Mouse (Mus musculus) MEL (cell line): ENCODE data around the gene Crb3. TPM values are rescaled to one million over a fixed set of nuclear protein-coding genes. Genes with fewer than 3 reads are reported as not detected.

Experiments used
- DNase-seq: peaks from one replicate; pipeline ENCODE4 v3.0.0; 2011; ENCODE audit warnings: low read depth, low spot score
- H3K27ac ChIP-seq: 2 replicates; pipeline ENCODE4 v1.5.1; 2012; ENCODE audit warnings: low read depth, mild to moderate bottlenecking, control low read depth, low read length, moderate library complexity; ENCODE audit not compliant: control insufficient read depth
- H3K27me3 ChIP-seq, 2 experiments: fragments of 150-350 bp in 1 of 2; sonication (generic) in 1 of 2; 2 replicates each; pipeline ENCODE4 v1.6.1; 2012; ENCODE audit warnings: low read length in 2 of 2, mild to moderate bottlenecking in 2 of 2, improper control_type of control experiment in 1 of 2, moderate library complexity in 1 of 2; ENCODE audit not compliant: insufficient read depth in 2 of 2, control insufficient read depth in 1 of 2
- H3K36me3 ChIP-seq, 2 experiments: 2 replicates each; pipeline ENCODE4 v1.6.1; 2012 to 2014; ENCODE audit warnings: low read length in 2 of 2, improper control_type of control experiment in 1 of 2, inconsistent platforms in 1 of 2, mild to moderate bottlenecking in 1 of 2; ENCODE audit not compliant: insufficient read depth in 2 of 2, control insufficient read depth in 1 of 2
- H3K4me1 ChIP-seq, 2 experiments: fragments of 150-350 bp in 1 of 2; sonication (generic) in 1 of 2; 2 replicates each; pipeline ENCODE4 v1.6.1; 2012; ENCODE audit warnings: low read length in 2 of 2, improper control_type of control experiment in 1 of 2, mild to moderate bottlenecking in 1 of 2; ENCODE audit not compliant: insufficient read depth in 2 of 2, control insufficient read depth in 1 of 2
- H3K4me3 ChIP-seq, 2 experiments: fragments of 150-350 bp in 1 of 2; sonication (generic) in 1 of 2; 2 replicates each; pipeline ENCODE4 v1.5.1; 2012; ENCODE audit warnings: low read depth in 2 of 2, low read length in 2 of 2, mild to moderate bottlenecking in 2 of 2, moderate library complexity in 2 of 2, control low read depth in 1 of 2, improper control_type of control experiment in 1 of 2; ENCODE audit not compliant: control insufficient read depth in 1 of 2, insufficient read depth in 1 of 2
- H3K79me2 ChIP-seq: 2 replicates; pipeline ENCODE4 v1.6.1; 2012; ENCODE audit warnings: mild to moderate bottlenecking, low read length, moderate library complexity; ENCODE audit not compliant: control insufficient read depth, poor library complexity, insufficient read depth
- H3K9ac ChIP-seq: 2 replicates; pipeline ENCODE4 v1.6.1; 2012; ENCODE audit warnings: low read depth, mild to moderate bottlenecking, control low read depth, low read length, moderate library complexity; ENCODE audit not compliant: control insufficient read depth, poor library complexity, severe bottlenecking
- H3K9me3 ChIP-seq: fragments of 150-350 bp; sonication (generic); replicated peaks from 2 replicates; pipeline ENCODE4 v1.6.1; 2012; ENCODE audit warnings: mild to moderate bottlenecking, low read length, improper control_type of control experiment, moderate library complexity; ENCODE audit not compliant: insufficient read depth
- BHLHE40 ChIP-seq: IDR thresholded peaks from 2 replicates; pipeline ENCODE4 v1.6.1; 2012; ENCODE audit warnings: low read depth, mild to moderate bottlenecking, inconsistent platforms, low read length, improper control_type of control experiment, borderline replicate concordance
- CTCF ChIP-seq, 3 experiments: IDR thresholded peaks in 2 of 3; conservative IDR thresholded peaks in 1 of 3; 2 replicates each; pipeline ENCODE4 v1.5.1; 2011 to 2012; ENCODE audit warnings: low read length in 3 of 3, low read depth in 2 of 3, mild to moderate bottlenecking in 2 of 3, improper control_type of control experiment in 1 of 3, inconsistent platforms in 1 of 3, mixed read lengths in 1 of 3, moderate library complexity in 1 of 3; ENCODE audit not compliant: control insufficient read depth in 1 of 3, insufficient read depth in 1 of 3, poor library complexity in 1 of 3, severe bottlenecking in 1 of 3
- ETS1 ChIP-seq: IDR thresholded peaks from 2 replicates; pipeline ENCODE4 v1.6.1; 2012; ENCODE audit warnings: low read depth, mild to moderate bottlenecking, inconsistent platforms, low read length, improper control_type of control experiment, moderate library complexity
- HCFC1 ChIP-seq: IDR thresholded peaks from 2 replicates; pipeline ENCODE4 v1.6.1; 2012; ENCODE audit warnings: low read depth, mild to moderate bottlenecking, inconsistent platforms, low read length, improper control_type of control experiment, moderate library complexity
- KAT2A ChIP-seq: conservative IDR thresholded peaks from 2 replicates; pipeline ENCODE4 v1.6.1; 2012; ENCODE audit warnings: low read depth, low read length, improper control_type of control experiment, inconsistent platforms
- MXI1 ChIP-seq: IDR thresholded peaks from 2 replicates; pipeline ENCODE4 v1.6.1; 2011; ENCODE audit warnings: mild to moderate bottlenecking, low read depth, low read length, improper control_type of control experiment
- POLR2A ChIP-seq, 2 experiments: IDR thresholded peaks; 2 replicates each; pipeline ENCODE4 v1.6.1; 2011 to 2012; ENCODE audit warnings: low read length in 2 of 2, mild to moderate bottlenecking in 2 of 2, control low read depth in 1 of 2, improper control_type of control experiment in 1 of 2, low read depth in 1 of 2, moderate library complexity in 1 of 2; ENCODE audit not compliant: control insufficient read depth in 1 of 2, insufficient read depth in 1 of 2, poor library complexity in 1 of 2
- POLR2AphosphoS5 ChIP-seq: IDR thresholded peaks from 2 replicates; pipeline ENCODE4 v1.6.1; 2012; ENCODE audit warnings: low read depth, borderline replicate concordance, mild to moderate bottlenecking, inconsistent platforms, low read length, moderate library complexity, mixed read lengths
- RAD21 ChIP-seq: IDR thresholded peaks from 2 replicates; pipeline ENCODE4 v1.6.1; 2011; ENCODE audit warnings: mild to moderate bottlenecking, low read depth, low read length, improper control_type of control experiment
- SIN3A ChIP-seq: IDR thresholded peaks from 2 replicates; pipeline ENCODE4 v1.6.1; 2012; ENCODE audit warnings: low read length, improper control_type of control experiment, inconsistent platforms
- SMC3 ChIP-seq: IDR thresholded peaks from 2 replicates; pipeline ENCODE4 v1.6.1; 2011; ENCODE audit warnings: low read depth, low read length, improper control_type of control experiment
- TCF12 ChIP-seq: IDR thresholded peaks from 2 replicates; pipeline ENCODE4 v1.6.1; 2014; ENCODE audit warnings: low read depth, mild to moderate bottlenecking, inconsistent platforms, low read length, improper control_type of control experiment, moderate library complexity
- UBTF ChIP-seq: IDR thresholded peaks from 2 replicates; pipeline ENCODE4 v1.6.1; 2012; ENCODE audit warnings: low read depth, mild to moderate bottlenecking, inconsistent platforms, low read length, improper control_type of control experiment, moderate library complexity, borderline replicate concordance; ENCODE audit not compliant: insufficient read depth
- USF1 ChIP-seq: IDR thresholded peaks from 2 replicates; pipeline ENCODE4 v1.6.1; 2014; ENCODE audit warnings: low read depth, mild to moderate bottlenecking, inconsistent platforms, low read length, improper control_type of control experiment, moderate library complexity
- polyA plus RNA-seq, 2 experiments: library from polyadenylated mRNA; stranded (reverse) in 1 of 2; unstranded in 1 of 2; fragments of >175 nt in 1 of 2; fragments of >200 nt in 1 of 2; gene quantifications; 2 replicates each; pipeline versions ENCODE4 v1.2.1 to v1.2.4; 2012; ENCODE audit warnings: low replicate concordance in 2 of 2, low read depth in 1 of 2; ENCODE audit not compliant: insufficient read length in 2 of 2, insufficient read depth in 1 of 2, missing spikeins in 1 of 2
- total RNA-seq: library from RNA; depleted of rRNA; stranded (reverse); fragments of 300-350 nt; gene quantifications from 2 replicates; pipeline ENCODE4 v1.2.3, GENCODE M21; 2012

Gene Crb3
- total and polyA plus RNA-seq, 3 experiments, result 0.19 TPM; not detected in 2

DNA sequence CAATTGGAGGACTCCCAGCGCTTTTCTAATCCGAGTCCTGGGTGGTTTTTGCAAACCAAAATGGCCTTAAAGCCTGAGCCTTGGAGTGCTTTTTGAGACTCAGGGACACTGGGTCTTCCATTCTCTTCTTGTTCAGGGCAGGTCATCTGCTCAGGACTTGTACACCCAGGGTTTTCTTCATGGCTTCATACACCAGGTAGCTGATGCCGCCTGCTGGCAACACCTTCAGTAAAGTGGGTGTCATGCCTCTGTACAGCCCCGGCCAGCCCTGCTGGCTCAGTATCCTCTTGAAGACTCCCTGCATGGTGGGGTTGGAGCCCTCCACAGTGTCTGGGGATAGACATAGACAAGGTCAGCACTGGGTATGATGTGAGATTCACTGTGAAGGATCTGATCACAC, 26.1 kb upstream of the Crb3 start:
- H3K4me1 ChIP-seq, result peaks cover 0 to 18% of the 10 kb centered on the region in 2 experiments; a peak in 2 of 4 replicates
- DNase-seq, result no peak
- H3K4me3 ChIP-seq, result no peak overlapping the region; a peak in 1 of 4 replicates
- H3K27me3 ChIP-seq, result no peaks in the 10 kb centered on the region
- H3K79me2 ChIP-seq, result peaks cover 33% of the 10 kb centered on the region
- H3K9me3 ChIP-seq, result no peaks in the 10 kb centered on the region
- peak overlapping the region; percentile 83 for H3K9ac ChIP-seq
- peaks cover 2 to 10% of the 10 kb centered on the region in 2 experiments; a peak in 3 of 4 replicates for H3K36me3 ChIP-seq
- TF ChIP-seq RAD21, result no peak
- no peak overlapping the region for H3K27ac ChIP-seq

DNA sequence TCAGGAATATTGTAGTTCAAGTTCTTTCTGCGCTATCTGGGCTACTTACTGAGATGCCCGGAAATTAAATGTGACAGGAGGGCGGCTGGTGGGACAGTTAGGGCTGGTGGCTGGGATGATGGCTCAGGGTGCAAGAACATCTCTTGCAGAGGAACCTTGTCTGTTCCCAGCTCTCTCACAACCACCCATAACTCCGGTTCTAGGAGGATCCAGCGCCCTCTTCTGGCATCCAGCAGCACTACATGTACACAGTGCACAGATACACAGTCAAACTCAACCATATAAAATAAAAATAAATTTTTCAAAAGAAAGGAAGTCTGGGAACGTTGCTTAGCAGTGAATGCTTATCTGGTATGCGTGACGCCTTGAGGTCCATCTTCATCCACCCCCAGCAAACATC, 19.9 kb upstream of the Crb3 start:
- peak; percentile 37; the same call in 1 of the 2 replicates for TF ChIP-seq SIN3A
- TF ChIP-seq KAT2A, result no peak
- TF ChIP-seq RAD21, result peak; percentile 54
- TF ChIP-seq CTCF (IDR thresholded peaks at IDR 0.05 in 2 of 3, conservative IDR thresholded peaks at IDR 0.05 in 1 of 3; ENCODE audit: control insufficient read depth in 1 of 3, insufficient read depth in 1 of 3, low read depth in 2 of 3, low read length in 3 of 3, poor library complexity in 1 of 3, severe bottlenecking in 1 of 3), result peak; percentile 64 to 74 (median 69)
- no peak for TF ChIP-seq ETS1
- 0 out of 2 replicates have a peak, but pooled peaks have one; percentile 35 for TF ChIP-seq HCFC1
- peak; percentile 64 for TF ChIP-seq SMC3
- TF ChIP-seq USF1, result 0 out of 2 replicates have a peak, but pooled peaks have one; percentile 8
- TF ChIP-seq BHLHE40, result 0 out of 2 replicates have a peak, but pooled peaks have one; percentile 25
- H3K36me3 ChIP-seq, result peaks cover 0 to 4% of the 10 kb centered on the region in 2 experiments; a peak in 2 of 4 replicates
- no peak overlapping the region for H3K9ac ChIP-seq

GRCm38 (mm10) chr17:57041554-57041953, 17.4 kb upstream of the Crb3 start, which contains the start of gene Slc25a41:
Gene Slc25a41, minus strand, starts transcription at chr17:57041654.
- H3K36me3 ChIP-seq, result peaks cover 0 to 4% of the 10 kb centered on the region in 2 experiments; a peak in 2 of 4 replicates

More for the DNA sequence above, 19.9 kb upstream of the Crb3 start:
- Histone ChIP-seq H3K27me3 (no peaks in the 10 kb centered on the region), H3K27ac (no peak overlapping the region), H3K79me2 (no peaks in the 10 kb centered on the region), H3K9me3 (no peaks in the 10 kb centered on the region), H3K4me3 (no peak overlapping the region), H3K4me1 (peaks cover 0 to 14% of the 10 kb centered on the region in 2 experiments; a peak in 2 of 4 replicates)
- peak; percentile 71 for DNase-seq

More at GRCm38 (mm10) chr17:57041554-57041953, 17.4 kb upstream of the Crb3 start, which contains the start of gene Slc25a41:
- H3K4me3 ChIP-seq, result no peak within 1 kb of the TSS
- H3K4me1 ChIP-seq, result peaks cover 0 to 14% of the 10 kb centered on the region in 2 experiments; a peak in 2 of 4 replicates
- H3K27me3 ChIP-seq, result no peaks in the 10 kb centered on the region
- TF ChIP-seq UBTF (no peak), RAD21 (no peak), POLR2AphosphoS5 (no peak), SMC3 (no peak), MXI1 (no peak), TCF12 (no peak), POLR2A (IDR thresholded peaks at IDR 0.05; ENCODE audit: control insufficient read depth in 1 of 2, insufficient read depth in 1 of 2, low read depth in 1 of 2, low read length in 2 of 2, poor library complexity in 1 of 2) (no peak)
- no peak for DNase-seq
- no peaks in the 10 kb centered on the region for H3K9me3 ChIP-seq
- no peaks in the 10 kb centered on the region for H3K79me2 ChIP-seq
- no peak within 1 kb of the TSS for H3K27ac ChIP-seq
- no peak within 1 kb of the TSS for H3K9ac ChIP-seq
